ENCODE assay signal across 26 mouse cellular contexts in genomic region chr9:82831891-82832290, GRCm38 (mm10). TPM values are rescaled to one million over a fixed set of nuclear protein-coding genes. Genes with fewer than 3 reads are reported as not detected.
DNase-seq lines count a peak whose midpoint lies in the region; ATAC-seq lines count a peak whose summit lies in the region.
"Had no signal": no experiment of that assay in that cellular context is flagged by ENCODE, and none has a peak within 500 bp of the region (broad histone marks: within the 10 kb centered on the region; RNA-seq: fewer than 3 reads in every experiment).

No protein-coding gene starts in this region.

- peak overlapping the region; percentile 13; the same call in 1 of the 2 replicates for H3K4me2 ChIP-seq in forebrain, embryonic 13.5 days
- H3K4me2 ChIP-seq in forebrain, embryonic 14.5 days (ENCODE audit: low read length), result no peak overlapping the region
- H3K4me2 ChIP-seq in midbrain, embryonic 13.5 days (replicated peaks), result peak overlapping the region; percentile 11; the same call in 1 of the 2 replicates
- H3K4me2 ChIP-seq in midbrain, embryonic 16.5 days (ENCODE audit: low read length), result no peak overlapping the region
- H3K4me2 ChIP-seq: limb, embryonic 15.5 days; liver, embryonic 15.5 days; lung, embryonic 15.5 days had no signal

- H3K27ac ChIP-seq in forebrain, embryonic 13.5 days, result no peak overlapping the region
- H3K27ac ChIP-seq in forebrain, embryonic 14.5 days (ENCODE audit: low read depth, low read length), result no peak overlapping the region
- no peak overlapping the region for H3K27ac ChIP-seq in midbrain, embryonic 13.5 days
- no peak overlapping the region for H3K27ac ChIP-seq in midbrain, embryonic 16.5 days (ENCODE audit: low read length)
- H3K27ac ChIP-seq: embryonic facial prominence, embryonic 13.5 days; left cerebral cortex, adult 2 months; limb, embryonic 15.5 days; liver, embryonic 15.5 days; lung, embryonic 15.5 days; macrophage; neural tube, embryonic 12.5 days; stomach, postnatal 0 days had no signal

- H3K9me3 ChIP-seq in forebrain, embryonic 13.5 days (replicated peaks), result no peaks in the 10 kb centered on the region
- no peaks in the 10 kb centered on the region for H3K9me3 ChIP-seq in forebrain, embryonic 14.5 days (replicated peaks; ENCODE audit: control insufficient read depth, low read length)
- no peaks in the 10 kb centered on the region for H3K9me3 ChIP-seq in midbrain, embryonic 13.5 days
- 0 out of 2 replicates have a peak, but pooled peaks cover 2% of the 10 kb centered on the region for H3K9me3 ChIP-seq in midbrain, embryonic 16.5 days (replicated peaks; ENCODE audit: control insufficient read depth, low read length, poor library complexity, severe bottlenecking)
- H3K9me3 ChIP-seq: embryonic facial prominence, embryonic 13.5 days; limb, embryonic 15.5 days; liver, embryonic 15.5 days; lung, embryonic 15.5 days; neural tube, embryonic 12.5 days had no signal

- H3K36me3 ChIP-seq in forebrain, embryonic 13.5 days (ENCODE audit: poor library complexity, severe bottlenecking), result peaks cover 6% of the 10 kb centered on the region; the same call in 1 of the 2 replicates
- H3K36me3 ChIP-seq in forebrain, embryonic 14.5 days (ENCODE audit: control insufficient read depth, insufficient read depth, low read length), result 0 out of 2 replicates have a peak, but pooled peaks cover 2% of the 10 kb centered on the region
- H3K36me3 ChIP-seq in midbrain, embryonic 13.5 days, result peaks cover 4% of the 10 kb centered on the region; the same call in 1 of the 2 replicates
- H3K36me3 ChIP-seq in midbrain, embryonic 16.5 days (ENCODE audit: control insufficient read depth, insufficient read depth, low read length), result no peaks in the 10 kb centered on the region; the same call in 1 of the 2 replicates
- H3K36me3 ChIP-seq: embryonic facial prominence, embryonic 13.5 days; limb, embryonic 15.5 days; liver, embryonic 15.5 days; lung, embryonic 15.5 days; neural tube, embryonic 12.5 days had no signal

- no peak for ATAC-seq in forebrain, embryonic 13.5 days
- ATAC-seq in forebrain, embryonic 14.5 days, result no peak
- no peak for ATAC-seq in midbrain, embryonic 13.5 days
- ATAC-seq in midbrain, embryonic 16.5 days, result no peak

- no peak overlapping the region for H3K4me3 ChIP-seq in forebrain, embryonic 13.5 days
- no peak overlapping the region for H3K4me3 ChIP-seq in forebrain, embryonic 14.5 days (ENCODE audit: low read depth, low read length)
- H3K4me3 ChIP-seq in midbrain, embryonic 13.5 days (replicated peaks), result no peak overlapping the region
- no peak overlapping the region for H3K4me3 ChIP-seq in midbrain, embryonic 16.5 days (ENCODE audit: low read depth, low read length)
- H3K4me3 ChIP-seq: embryonic facial prominence, embryonic 13.5 days; left cerebral cortex, adult 2 months; limb, embryonic 15.5 days; liver, embryonic 15.5 days; lung, embryonic 15.5 days; neural tube, embryonic 12.5 days had no signal

- H3K27me3 ChIP-seq in forebrain, embryonic 13.5 days, result no peaks in the 10 kb centered on the region
- no peaks in the 10 kb centered on the region for H3K27me3 ChIP-seq in forebrain, embryonic 14.5 days (replicated peaks; ENCODE audit: control insufficient read depth, insufficient read depth, low read length)
- no peaks in the 10 kb centered on the region for H3K27me3 ChIP-seq in midbrain, embryonic 13.5 days
- no peaks in the 10 kb centered on the region for H3K27me3 ChIP-seq in midbrain, embryonic 16.5 days (ENCODE audit: control insufficient read depth, insufficient read depth, low read depth, low read length)
- H3K27me3 ChIP-seq: embryonic facial prominence, embryonic 13.5 days; limb, embryonic 15.5 days; liver, embryonic 15.5 days; lung, embryonic 15.5 days; neural tube, embryonic 12.5 days had no signal

- no peak for DNase-seq in forebrain, embryonic 14.5 days (ENCODE audit: low spot score)
- peak; percentile 35 for DNase-seq in NIH3T3 (ENCODE audit: low read depth)
- DNase-seq in liver, result no peak
- no peak for DNase-seq in layer of hippocampus, postnatal 36 days
- DNase-seq: adrenal gland, postnatal 25 days; B cell, adult 2 months; cerebellum, adult 9-10 months; gastrocnemius, postnatal 36 days; kidney, adult 18-20 months; kidney, postnatal 4 days; layer of hippocampus, adult 9-11 months; left cerebral cortex, postnatal 4 days; right cerebral cortex, postnatal 14 days; thymus, adult 2 months; thymus, postnatal 4 days had no signal

- H3K9ac ChIP-seq in forebrain, embryonic 13.5 days, result no peak overlapping the region
- no peak overlapping the region for H3K9ac ChIP-seq in forebrain, embryonic 14.5 days (ENCODE audit: low read length)
- no peak overlapping the region for H3K9ac ChIP-seq in midbrain, embryonic 13.5 days (replicated peaks)
- H3K9ac ChIP-seq in midbrain, embryonic 16.5 days (ENCODE audit: low read depth, low read length), result no peak overlapping the region
- H3K9ac ChIP-seq: embryonic facial prominence, embryonic 13.5 days; limb, embryonic 15.5 days; liver, embryonic 15.5 days; lung, embryonic 15.5 days; neural tube, embryonic 12.5 days had no signal

- WGBS in forebrain, embryonic 13.5 days, result 48% methylated on average over 4 of the region's 4 CpGs
- 55% methylated on average over 4 of the region's 4 CpGs for WGBS in forebrain, embryonic 14.5 days
- WGBS in midbrain, embryonic 13.5 days, result 43% methylated on average over 4 of the region's 4 CpGs
- 39% methylated on average over 4 of the region's 4 CpGs for WGBS in midbrain, embryonic 16.5 days

- H3K4me1 ChIP-seq in forebrain, embryonic 13.5 days, result peaks cover 27% of the 10 kb centered on the region
- peaks cover 16% of the 10 kb centered on the region for H3K4me1 ChIP-seq in forebrain, embryonic 14.5 days (ENCODE audit: control insufficient read depth, insufficient read depth, low read length)
- peaks cover 22% of the 10 kb centered on the region for H3K4me1 ChIP-seq in midbrain, embryonic 13.5 days (replicated peaks)
- H3K4me1 ChIP-seq in midbrain, embryonic 16.5 days (ENCODE audit: control insufficient read depth, insufficient read depth, low read length), result peaks cover 19% of the 10 kb centered on the region

RNA-seq across cellular contexts. Expression of gene Irak1bp1, which starts 2.6 kb away (rescaled TPM):
- polyA plus RNA-seq in forebrain, embryonic 13.5 days (2015; fragmentation: Nextera tagmentation; extraction: Ambion mirVana), result 30.8 and 31.8 TPM in 2 replicates
- polyA plus RNA-seq in forebrain, embryonic 14.5 days (2014; fragmentation: Nextera tagmentation; extraction: Ambion mirVana), result 45.5 and 47.5 TPM in 2 replicates
- polyA plus RNA-seq in midbrain, embryonic 13.5 days (2015; fragmentation: Nextera tagmentation; extraction: Ambion mirVana), result 29.2 TPM in 2 replicates
- 35.3 and 38.6 TPM in 2 replicates for polyA plus RNA-seq in midbrain, embryonic 16.5 days (2015; fragmentation: Nextera tagmentation; extraction: Ambion mirVana)
- total RNA-seq in layer of hippocampus, postnatal 36 days (2021), result 10 to 100 TPM; 20.0 to 23.0 TPM

Comparison
In these comparisons a context has a peak if more than half of its experiments do, and no peak if none do; other contexts are left out.
1. H3K4me2 ChIP-seq: peak in forebrain, embryonic 13.5 days (single experiment) and midbrain, embryonic 13.5 days (single experiment); none in forebrain, embryonic 14.5 days (single experiment) and midbrain, embryonic 16.5 days (single experiment).